Mouse (Mus musculus) intestine, embryonic 16.5 days (tissue): ENCODE measurements around the gene Zc3h4. TPM values are rescaled to one million over a fixed set of nuclear protein-coding genes. Genes with fewer than 3 reads are reported as not detected.

Source experiments
- ATAC-seq: fragments of 200-750 bp; cut with Nextera tagmentation; 2 replicates; pipeline ENCODE4 v1.8.0; 2017; ENCODE audit warnings: moderate TSS enrichment, moderate library complexity
- H3K27ac ChIP-seq: fragments of 300-500 bp; sonication (generic); 2 replicates; pipeline ENCODE4 v1.5.1; 2014; ENCODE audit warnings: mild to moderate bottlenecking, low read length
- H3K27me3 ChIP-seq: fragments of 300-500 bp; sonication (generic); replicated peaks from 2 replicates; pipeline ENCODE4 v1.6.1; 2014; ENCODE audit warnings: low read length, control low read depth, mixed read lengths; ENCODE audit not compliant: control insufficient read depth, insufficient read depth
- H3K36me3 ChIP-seq: fragments of 300-500 bp; sonication (generic); 2 replicates; pipeline ENCODE4 v1.6.1; 2014; ENCODE audit warnings: low read length, control low read depth; ENCODE audit not compliant: control insufficient read depth, insufficient read depth
- H3K4me1 ChIP-seq: fragments of 300-500 bp; sonication (generic); 2 replicates; pipeline ENCODE4 v1.6.1; 2014; ENCODE audit warnings: low read length, control low read depth, mixed read lengths; ENCODE audit not compliant: control insufficient read depth, insufficient read depth
- H3K4me2 ChIP-seq: fragments of 300-500 bp; sonication (generic); 2 replicates; pipeline ENCODE4 v1.6.1; 2014; ENCODE audit warnings: low read depth, low read length, control low read depth
- H3K4me3 ChIP-seq: fragments of 300-500 bp; sonication (generic); 2 replicates; pipeline ENCODE4 v1.5.1; 2014; ENCODE audit warnings: mild to moderate bottlenecking, low read length
- H3K9ac ChIP-seq: fragments of 300-500 bp; sonication (generic); 2 replicates; pipeline ENCODE4 v1.6.1; 2014; ENCODE audit warnings: low read depth, low read length
- H3K9me3 ChIP-seq: fragments of 300-500 bp; sonication (generic); 2 replicates; pipeline ENCODE4 v1.6.1; 2016; ENCODE audit warnings: low read length, control low read depth; ENCODE audit not compliant: control insufficient read depth
- WGBS: fragments of 180-500 bp; shearing (Covaris S2); extraction: QIAGEN DNeasy Blood & Tissue Kit; methylation state at CpG from one replicate; pipeline ENCODE4 v1.1.7; 2014; 5-methylcytosine and 5-hydroxymethylcytosine counted together
- polyA plus RNA-seq: library from polyadenylated mRNA; unstranded; fragments of >200 nt; fragmentation: Nextera tagmentation; extraction: Ambion mirVana; gene quantifications from 2 replicates; pipeline ENCODE4 v1.2.1, GENCODE M21; 2015

Gene Zc3h4
- polyA plus RNA-seq, 1 experiment from 2014 or later: 9.6 TPM

GRCm38 (mm10) chr7:16455016-16455415, 54.3 kb downstream of the Zc3h4 start:
- no peaks in the 10 kb centered on the region for H3K27me3 ChIP-seq

GRCm38 (mm10) chr7:16456289-16456688, 55.6 kb downstream of the Zc3h4 start:
- no peak overlapping the region for H3K9ac ChIP-seq
- 84% methylated on average over 5 of the region's 5 CpGs for WGBS

More at GRCm38 (mm10) chr7:16455016-16455415, 54.3 kb downstream of the Zc3h4 start:
- no peak for ATAC-seq
- H3K27ac ChIP-seq: no peak overlapping the region
- H3K4me3 ChIP-seq: no peak overlapping the region
- whole genome bisulfite sequencing: 94% methylated on average over 14 of the region's 14 CpGs
- no peaks in the 10 kb centered on the region for H3K9me3 ChIP-seq
- H3K4me2 ChIP-seq: no peak overlapping the region
- peaks cover 9% of the 10 kb centered on the region for H3K4me1 ChIP-seq
- 0 out of 2 replicates have a peak, but pooled peaks cover 3% of the 10 kb centered on the region for H3K36me3 ChIP-seq
- no peak overlapping the region for H3K9ac ChIP-seq

GRCm38 (mm10) chr7:16460566-16460965, 59.9 kb downstream of the Zc3h4 start:
- WGBS: 45% methylated on average over 13 of the region's 13 CpGs
- Histone ChIP-seq H3K4me2 (no peak overlapping the region), H3K36me3 (no peaks in the 10 kb centered on the region), H3K4me3 (no peak overlapping the region), H3K9ac (no peak overlapping the region), H3K27ac (no peak overlapping the region), H3K4me1 (no peaks in the 10 kb centered on the region), H3K27me3 (peaks cover 2% of the 10 kb centered on the region; the same call in 1 of the 2 replicates), H3K9me3 (no peaks in the 10 kb centered on the region)
- no peak for ATAC-seq

More at GRCm38 (mm10) chr7:16456289-16456688, 55.6 kb downstream of the Zc3h4 start:
- Histone ChIP-seq H3K27ac (no peak overlapping the region), H3K4me1 (peaks cover 9% of the 10 kb centered on the region), H3K36me3 (0 out of 2 replicates have a peak, but pooled peaks cover 3% of the 10 kb centered on the region), H3K9me3 (no peaks in the 10 kb centered on the region), H3K4me2 (no peak overlapping the region), H3K4me3 (no peak overlapping the region), H3K27me3 (peaks cover 2% of the 10 kb centered on the region; the same call in 1 of the 2 replicates)
- ATAC-seq: no peak

GRCm38 (mm10) chr7:16461151-16461550, 60.4 kb downstream of the Zc3h4 start:
- no peaks in the 10 kb centered on the region for H3K9me3 ChIP-seq
- ATAC-seq: no peak
- 63% methylated on average over 6 of the region's 6 CpGs for WGBS
- no peaks in the 10 kb centered on the region for H3K36me3 ChIP-seq
- H3K9ac ChIP-seq: no peak overlapping the region
- H3K4me2 ChIP-seq: no peak overlapping the region
- H3K4me1 ChIP-seq: no peaks in the 10 kb centered on the region
- H3K4me3 ChIP-seq: no peak overlapping the region
- peaks cover 2% of the 10 kb centered on the region; the same call in 1 of the 2 replicates for H3K27me3 ChIP-seq
- H3K27ac ChIP-seq: no peak overlapping the region

GRCm38 (mm10) chr7:16461705-16462104, 61.0 kb downstream of the Zc3h4 start:
- no peak overlapping the region for H3K4me3 ChIP-seq
- H3K27me3 ChIP-seq: peaks cover 2% of the 10 kb centered on the region; the same call in 1 of the 2 replicates
- no peaks in the 10 kb centered on the region for H3K36me3 ChIP-seq
- WGBS: 80% methylated on average over 6 of the region's 6 CpGs
- ATAC-seq: no peak
- H3K9ac ChIP-seq: no peak overlapping the region
- H3K27ac ChIP-seq: no peak overlapping the region
- no peak overlapping the region for H3K4me2 ChIP-seq
- no peaks in the 10 kb centered on the region for H3K4me1 ChIP-seq
- no peaks in the 10 kb centered on the region for H3K9me3 ChIP-seq

GRCm38 (mm10) chr7:16463214-16463613, 62.5 kb downstream of the Zc3h4 start:
- no peak overlapping the region for H3K9ac ChIP-seq
- WGBS: under 1% methylated on average over 14 of the region's 14 CpGs
- H3K36me3 ChIP-seq: no peaks in the 10 kb centered on the region
- peak; percentile 50 for ATAC-seq
- no peaks in the 10 kb centered on the region for H3K4me1 ChIP-seq
- no peaks in the 10 kb centered on the region for H3K9me3 ChIP-seq
- peaks cover 2% of the 10 kb centered on the region; the same call in 1 of the 2 replicates for H3K27me3 ChIP-seq
- no peak overlapping the region for H3K27ac ChIP-seq
- no peak overlapping the region for H3K4me2 ChIP-seq
- H3K4me3 ChIP-seq: no peak overlapping the region

- H3K4me1 ChIP-seq: no peaks in the 10 kb centered on the region
- H3K4me2 ChIP-seq: no peak overlapping the region
- 7% methylated on average over 8 of the region's 8 CpGs for WGBS
- H3K9me3 ChIP-seq: no peaks in the 10 kb centered on the region
- H3K4me3 ChIP-seq: no peak overlapping the region
- H3K27ac ChIP-seq: no peak overlapping the region
- H3K36me3 ChIP-seq: no peaks in the 10 kb centered on the region
- H3K9ac ChIP-seq: no peak overlapping the region
- peak; percentile 51 for ATAC-seq
- peaks cover 2% of the 10 kb centered on the region; the same call in 1 of the 2 replicates for H3K27me3 ChIP-seq
These were observed 64.5 kb downstream of the Zc3h4 start for GRCm38 (mm10) chr7:16465160-16465559.

- Histone ChIP-seq H3K27me3 (peaks cover 3% of the 10 kb centered on the region), H3K4me2 (no peak overlapping the region), H3K27ac (no peak overlapping the region), H3K9me3 (no peaks in the 10 kb centered on the region), H3K4me1 (no peaks in the 10 kb centered on the region), H3K36me3 (no peaks in the 10 kb centered on the region), H3K4me3 (no peak overlapping the region), H3K9ac (no peak overlapping the region)
- 92% methylated on average over 5 of the region's 5 CpGs for WGBS
- ATAC-seq: peak; percentile 51
These were observed 64.9 kb downstream of the Zc3h4 start for GRCm38 (mm10) chr7:16465568-16465967.

GRCm38 (mm10) chr7:16466565-16466964, 65.9 kb downstream of the Zc3h4 start:
- no peaks in the 10 kb centered on the region for H3K9me3 ChIP-seq
- H3K4me1 ChIP-seq: no peaks in the 10 kb centered on the region
- no peak overlapping the region for H3K4me2 ChIP-seq
- H3K27me3 ChIP-seq: peaks cover 7% of the 10 kb centered on the region
- H3K36me3 ChIP-seq: no peaks in the 10 kb centered on the region
- no peak overlapping the region for H3K4me3 ChIP-seq
- H3K9ac ChIP-seq: no peak overlapping the region
- WGBS: 69% methylated on average over 4 of the region's 4 CpGs
- no peak for ATAC-seq
- no peak overlapping the region for H3K27ac ChIP-seq

- no peaks in the 10 kb centered on the region for H3K9me3 ChIP-seq
- no peak overlapping the region for H3K9ac ChIP-seq
- no peak for ATAC-seq
- peaks cover 20% of the 10 kb centered on the region for H3K27me3 ChIP-seq
- H3K4me1 ChIP-seq: no peaks in the 10 kb centered on the region
- WGBS: 42% methylated on average over 5 of the region's 5 CpGs
- no peak overlapping the region for H3K27ac ChIP-seq
- H3K4me3 ChIP-seq: no peak overlapping the region
- no peak overlapping the region for H3K4me2 ChIP-seq
- no peaks in the 10 kb centered on the region for H3K36me3 ChIP-seq
These were observed 67.4 kb downstream of the Zc3h4 start for GRCm38 (mm10) chr7:16468115-16468514.
